Mouse (Mus musculus) embryonic fibroblast, embryonic 13.5 days (primary cell): ENCODE measurements at regions not wholly inside any gene's neighbourhood (a gene's known extent, or its start where the extent isn't known, plus 50 kb on each side); places are given as distances from the start of the nearest gene placed in this dataset.
A peak's percentile ranks its signal among the peaks of the same experiment; 100 is the strongest.

Experiments used
- H3K27ac ChIP-seq: 2 replicates; pipeline ENCODE4 v1.5.1; 2012; ENCODE audit warnings: low read length, control low read depth, inconsistent platforms; ENCODE audit not compliant: insufficient read depth
- H3K4me1 ChIP-seq: 2 replicates; pipeline ENCODE4 v1.6.1; 2011; ENCODE audit warnings: low read length; ENCODE audit not compliant: control insufficient read depth, insufficient read depth
- H3K4me3 ChIP-seq: 2 replicates; pipeline ENCODE4 v1.5.1; 2011; ENCODE audit warnings: mild to moderate bottlenecking, control low read depth, low read length; ENCODE audit not compliant: insufficient read depth
- CTCF ChIP-seq: IDR thresholded peaks from 2 replicates; pipeline ENCODE4 v1.5.1; 2011; ENCODE audit warnings: mild to moderate bottlenecking, control low read depth, low read length, moderate library complexity, borderline replicate concordance; ENCODE audit not compliant: insufficient read depth
- POLR2A ChIP-seq: IDR thresholded peaks from 2 replicates; pipeline ENCODE4 v1.6.1; 2011; ENCODE audit warnings: low read depth, mild to moderate bottlenecking, control low read depth, low read length, moderate library complexity

GRCm38 (mm10) chr9:84283296-84283695, 358.4 kb downstream of the Bckdhb start:
- Histone ChIP-seq H3K27ac (no peak overlapping the region), H3K4me3 (no peak overlapping the region), H3K4me1 (peaks cover 9% of the 10 kb centered on the region)
- TF ChIP-seq CTCF (no peak), POLR2A (no peak)

- Histone ChIP-seq H3K27ac (no peak overlapping the region), H3K4me1 (peaks cover 9% of the 10 kb centered on the region), H3K4me3 (no peak overlapping the region)
- TF ChIP-seq CTCF (no peak), POLR2A (no peak)
Observed at GRCm38 (mm10) chr9:84285604-84286003, 360.7 kb downstream of the Bckdhb start.

GRCm38 (mm10) chr9:84295891-84296290, 370.9 kb downstream of the Bckdhb start:
- TF ChIP-seq POLR2A (no peak), CTCF (no peak)
- peak overlapping the region; percentile 72 for H3K27ac ChIP-seq
- H3K4me1 ChIP-seq = peaks cover 6% of the 10 kb centered on the region
- no peak overlapping the region for H3K4me3 ChIP-seq

- H3K4me1 ChIP-seq = peaks cover 6% of the 10 kb centered on the region
- H3K27ac ChIP-seq = peak overlapping the region; percentile 72
- TF ChIP-seq CTCF (no peak), POLR2A (no peak)
- H3K4me3 ChIP-seq = no peak overlapping the region
Observed at GRCm38 (mm10) chr9:84296456-84296855, 371.5 kb downstream of the Bckdhb start.

GRCm38 (mm10) chr9:84304398-84304797, 379.5 kb downstream of the Bckdhb start:
- no peak overlapping the region for H3K27ac ChIP-seq

GRCm38 (mm10) chr9:84318811-84319210, 393.9 kb downstream of the Bckdhb start:
- Histone ChIP-seq H3K27ac (no peak overlapping the region), H3K4me1 (0 out of 2 replicates have a peak, but pooled peaks cover 2% of the 10 kb centered on the region), H3K4me3 (no peak overlapping the region)
- TF ChIP-seq POLR2A = no peak
- no peak for TF ChIP-seq CTCF

More at GRCm38 (mm10) chr9:84304398-84304797, 379.5 kb downstream of the Bckdhb start:
- TF ChIP-seq CTCF = no peak
- H3K4me3 ChIP-seq = no peak overlapping the region
- no peaks in the 10 kb centered on the region for H3K4me1 ChIP-seq

- Histone ChIP-seq H3K4me3 (no peak overlapping the region), H3K27ac (peak overlapping the region; percentile 34; the same call in 1 of the 2 replicates), H3K4me1 (0 out of 2 replicates have a peak, but pooled peaks cover 2% of the 10 kb centered on the region)
- TF ChIP-seq POLR2A (no peak), CTCF (no peak)
Observed at GRCm38 (mm10) chr9:84319338-84319737, 394.4 kb downstream of the Bckdhb start.

GRCm38 (mm10) chr9:84323145-84323544, 398.2 kb downstream of the Bckdhb start:
- H3K4me3 ChIP-seq = no peak overlapping the region
- no peak overlapping the region for H3K27ac ChIP-seq
- TF ChIP-seq CTCF (no peak), POLR2A (no peak)
- 0 out of 2 replicates have a peak, but pooled peaks cover 2% of the 10 kb centered on the region for H3K4me1 ChIP-seq

GRCm38 (mm10) chr9:84331083-84331602, 406.2 kb downstream of the Bckdhb start:
- no peak overlapping the region for H3K27ac ChIP-seq
- H3K4me1 ChIP-seq = no peaks in the 10 kb centered on the region
- TF ChIP-seq POLR2A (no peak), CTCF (no peak)
- H3K4me3 ChIP-seq = no peak overlapping the region

- Histone ChIP-seq H3K4me1 (no peaks in the 10 kb centered on the region; the same call in 1 of the 2 replicates), H3K4me3 (no peak overlapping the region), H3K27ac (no peak overlapping the region)
- TF ChIP-seq CTCF (peak; percentile 56), POLR2A (no peak)
Observed at GRCm38 (mm10) chr9:84343435-84344095, 418.6 kb downstream of the Bckdhb start.

- TF ChIP-seq POLR2A (no peak), CTCF (no peak)
- Histone ChIP-seq H3K4me1 (peaks cover 6% of the 10 kb centered on the region), H3K4me3 (no peak overlapping the region), H3K27ac (no peak overlapping the region)
Observed at GRCm38 (mm10) chr9:84350223-84350622, 425.3 kb downstream of the Bckdhb start.
